Mouse (Mus musculus) intestine, postnatal 0 days (tissue): Measurements from ENCODE around the gene Cfap46. TPM values are rescaled to one million over a fixed set of nuclear protein-coding genes. Genes with fewer than 3 reads are reported as not detected.

ENCODE experiments used
- ATAC-seq: fragments of 200-750 bp; cut with Nextera tagmentation; 2 replicates; pipeline ENCODE4 v1.8.0; 2017; ENCODE audit warnings: mild to moderate bottlenecking, moderate TSS enrichment, moderate library complexity
- H3K27ac ChIP-seq: fragments of 300-500 bp; sonication (generic); 2 replicates; pipeline ENCODE4 v1.5.1; 2014; ENCODE audit warnings: mild to moderate bottlenecking, low read depth, low read length, moderate library complexity
- H3K27me3 ChIP-seq: fragments of 300-500 bp; sonication (generic); replicated peaks from 2 replicates; pipeline ENCODE4 v1.6.1; 2014; ENCODE audit warnings: low read length, mixed read lengths; ENCODE audit not compliant: control insufficient read depth, insufficient read depth
- H3K36me3 ChIP-seq: fragments of 300-500 bp; sonication (generic); 2 replicates; pipeline ENCODE4 v1.6.1; 2014; ENCODE audit warnings: mild to moderate bottlenecking, moderate library complexity; ENCODE audit not compliant: control insufficient read depth, insufficient read depth
- H3K4me1 ChIP-seq: fragments of 300-500 bp; sonication (generic); replicated peaks from 2 replicates; pipeline ENCODE4 v1.6.1; 2014; ENCODE audit warnings: antibody characterized with exemption, low read length, mixed read lengths; ENCODE audit not compliant: control insufficient read depth, insufficient read depth
- H3K4me2 ChIP-seq: fragments of 300-500 bp; sonication (generic); replicated peaks from 2 replicates; pipeline ENCODE4 v1.6.1; 2014; ENCODE audit warnings: low read depth, mild to moderate bottlenecking, moderate library complexity
- H3K4me3 ChIP-seq: fragments of 300-500 bp; sonication (generic); 2 replicates; pipeline ENCODE4 v1.5.1; 2014; ENCODE audit warnings: low read depth, low read length
- H3K9ac ChIP-seq: fragments of 300-500 bp; sonication (generic); 2 replicates; pipeline ENCODE4 v1.6.1; 2014; ENCODE audit warnings: mild to moderate bottlenecking, low read depth, low read length
- H3K9me3 ChIP-seq: fragments of 300-500 bp; sonication (generic); 2 replicates; pipeline ENCODE4 v1.6.1; 2016; ENCODE audit warnings: mixed run types; ENCODE audit not compliant: control insufficient read depth
- CTCF ChIP-seq: sonication (generic); IDR thresholded peaks from 2 replicates; pipeline ENCODE4 v1.5.1; 2016; ENCODE audit warnings: low read depth, mild to moderate bottlenecking, control low read depth, antibody characterized with exemption, moderate library complexity
- WGBS: fragments of 180-500 bp; shearing (Covaris S2); extraction: QIAGEN DNeasy Blood & Tissue Kit; methylation state at CpG from one replicate; pipeline ENCODE4 v1.1.7; 2014; 5-methylcytosine and 5-hydroxymethylcytosine counted together
- polyA plus RNA-seq: library from polyadenylated mRNA; unstranded; fragments of >200 nt; fragmentation: Nextera tagmentation; extraction: Ambion mirVana; gene quantifications from 2 replicates; pipeline ENCODE4 v1.2.1, GENCODE M21; 2015

Gene Cfap46
- polyA plus RNA-seq, 1 experiment from 2014 or later: not detected

DNA sequence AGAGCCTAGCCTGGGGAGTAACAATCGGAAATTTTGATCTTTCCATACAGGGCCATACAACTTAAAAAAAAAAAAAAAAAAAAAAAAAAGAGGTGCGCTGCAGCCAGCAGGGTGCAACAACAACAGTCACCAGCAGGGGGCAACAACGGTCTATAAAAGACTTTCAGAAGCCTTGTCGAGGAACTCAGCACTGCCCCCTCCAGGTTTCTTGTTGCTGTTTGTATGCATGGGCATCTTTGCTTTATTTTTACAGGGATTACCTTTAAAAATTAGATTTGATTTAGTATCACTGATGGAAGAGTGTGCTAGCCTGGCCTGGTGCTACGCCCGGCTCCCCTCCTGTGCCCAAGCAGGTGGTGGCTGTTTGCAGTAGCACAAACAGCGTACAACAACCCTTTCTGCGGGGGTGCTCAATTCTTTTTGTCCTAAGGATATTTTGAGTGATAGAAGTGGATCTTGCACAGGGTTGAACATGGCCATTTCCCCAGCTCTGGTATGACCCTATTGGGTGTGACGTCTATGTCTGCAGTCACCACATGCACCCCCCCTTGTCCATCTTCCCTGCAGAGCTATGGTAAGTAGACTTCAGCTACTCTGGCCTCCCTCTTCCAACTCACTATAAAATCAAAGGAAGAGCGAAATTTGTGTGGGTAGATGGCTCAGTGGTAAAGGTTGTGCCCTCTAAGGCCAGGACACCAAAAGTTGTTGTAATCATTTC lies 35.4 kb downstream of the Cfap46 start:
- no peak for ATAC-seq

DNA sequence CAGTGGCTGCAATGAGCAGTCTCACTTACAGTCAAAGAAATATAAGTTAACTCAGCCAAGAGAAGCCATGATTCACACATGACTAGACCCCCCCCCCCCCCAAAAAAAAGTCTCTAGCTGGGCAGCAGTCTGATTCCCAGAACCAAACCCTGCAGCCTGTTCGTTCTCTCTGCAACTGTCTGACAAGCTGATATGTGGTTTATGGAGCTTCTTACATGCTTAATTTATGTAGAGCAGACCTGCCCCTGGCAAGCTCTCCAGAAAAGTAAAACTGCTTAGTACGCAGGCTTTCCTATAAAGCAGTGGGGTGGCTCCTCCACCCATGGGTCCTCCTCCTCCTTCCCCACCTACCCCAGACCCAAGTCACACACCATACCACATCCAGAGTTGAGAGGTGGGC lies 50.2 kb downstream of the Cfap46 start:
- no peak overlapping the region for H3K4me2 ChIP-seq
- TF ChIP-seq CTCF: no peak
- no peak overlapping the region for H3K27ac ChIP-seq
- H3K4me1 ChIP-seq: no peaks in the 10 kb centered on the region
- no peaks in the 10 kb centered on the region for H3K36me3 ChIP-seq
- no peak for ATAC-seq
- WGBS: 63% methylated on average over 2 of the region's 2 CpGs
- no peak overlapping the region for H3K9ac ChIP-seq
- no peaks in the 10 kb centered on the region for H3K27me3 ChIP-seq
- H3K9me3 ChIP-seq: no peaks in the 10 kb centered on the region
- no peak overlapping the region for H3K4me3 ChIP-seq

More for the DNA sequence above, 35.4 kb downstream of the Cfap46 start:
- H3K4me3 ChIP-seq: no peak overlapping the region
- no peak overlapping the region for H3K9ac ChIP-seq
- WGBS: 41% methylated on average over 10 of the region's 10 CpGs
- peak; percentile 92 for TF ChIP-seq CTCF
- H3K27ac ChIP-seq: no peak overlapping the region
- no peaks in the 10 kb centered on the region for H3K27me3 ChIP-seq
- H3K36me3 ChIP-seq: no peaks in the 10 kb centered on the region
- no peaks in the 10 kb centered on the region for H3K4me1 ChIP-seq
- H3K4me2 ChIP-seq: no peak overlapping the region
- H3K9me3 ChIP-seq: no peaks in the 10 kb centered on the region

DNA sequence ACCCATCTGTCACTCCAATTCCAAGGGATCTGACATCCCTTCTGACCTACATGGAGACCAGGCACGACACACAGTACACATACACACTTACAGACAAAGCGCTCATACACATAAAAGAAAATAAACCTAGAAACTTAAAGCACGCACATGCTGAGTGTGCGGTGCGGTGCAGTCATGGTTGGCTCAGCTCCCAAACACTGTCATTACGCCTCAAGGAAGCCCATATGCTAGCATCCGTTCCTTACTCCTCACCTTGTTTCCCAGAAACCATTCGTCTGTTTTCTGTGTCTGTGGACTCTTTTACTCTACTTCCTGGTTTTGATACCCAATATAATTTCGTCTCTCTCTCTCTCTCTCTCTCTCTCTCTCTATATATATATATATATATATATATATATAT lies 58.5 kb downstream of the Cfap46 start:
- H3K9ac ChIP-seq: no peak overlapping the region
- H3K27ac ChIP-seq: no peak overlapping the region
- H3K4me2 ChIP-seq: no peak overlapping the region
- H3K36me3 ChIP-seq: no peaks in the 10 kb centered on the region
- no peaks in the 10 kb centered on the region for H3K27me3 ChIP-seq
- H3K4me1 ChIP-seq: no peaks in the 10 kb centered on the region
- H3K9me3 ChIP-seq: no peaks in the 10 kb centered on the region
- ATAC-seq: no peak
- 75% methylated on average over 9 of the region's 9 CpGs for WGBS
- TF ChIP-seq CTCF: no peak
- no peak overlapping the region for H3K4me3 ChIP-seq

DNA sequence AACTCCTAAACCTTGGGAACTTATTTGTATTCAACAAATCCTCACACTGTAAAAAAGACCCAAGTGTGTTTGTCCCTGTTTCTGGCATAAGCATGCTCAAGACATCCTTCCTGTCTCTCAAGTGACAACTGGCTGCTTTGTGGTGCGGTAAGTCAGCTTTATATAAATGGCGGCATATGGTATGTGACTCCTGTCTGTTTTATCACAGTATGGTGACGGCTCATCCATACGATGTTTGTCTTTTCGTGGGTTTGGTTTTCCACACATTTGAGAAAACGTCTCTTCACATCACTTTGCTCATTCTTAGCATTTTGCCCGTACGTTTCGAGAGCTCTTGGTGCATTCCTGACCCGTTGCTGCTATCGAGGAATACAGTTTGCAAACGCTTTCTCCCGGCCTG lies 61.0 kb downstream of the Cfap46 start:
- H3K4me1 ChIP-seq: no peaks in the 10 kb centered on the region
- H3K27ac ChIP-seq: no peak overlapping the region
- no peaks in the 10 kb centered on the region for H3K9me3 ChIP-seq
- H3K4me3 ChIP-seq: no peak overlapping the region
- no peak for ATAC-seq
- no peak overlapping the region for H3K9ac ChIP-seq
- no peak for TF ChIP-seq CTCF
- 83% methylated on average over 13 of the region's 13 CpGs for WGBS
- H3K36me3 ChIP-seq: no peaks in the 10 kb centered on the region
- no peaks in the 10 kb centered on the region for H3K27me3 ChIP-seq
- no peak overlapping the region for H3K4me2 ChIP-seq

DNA sequence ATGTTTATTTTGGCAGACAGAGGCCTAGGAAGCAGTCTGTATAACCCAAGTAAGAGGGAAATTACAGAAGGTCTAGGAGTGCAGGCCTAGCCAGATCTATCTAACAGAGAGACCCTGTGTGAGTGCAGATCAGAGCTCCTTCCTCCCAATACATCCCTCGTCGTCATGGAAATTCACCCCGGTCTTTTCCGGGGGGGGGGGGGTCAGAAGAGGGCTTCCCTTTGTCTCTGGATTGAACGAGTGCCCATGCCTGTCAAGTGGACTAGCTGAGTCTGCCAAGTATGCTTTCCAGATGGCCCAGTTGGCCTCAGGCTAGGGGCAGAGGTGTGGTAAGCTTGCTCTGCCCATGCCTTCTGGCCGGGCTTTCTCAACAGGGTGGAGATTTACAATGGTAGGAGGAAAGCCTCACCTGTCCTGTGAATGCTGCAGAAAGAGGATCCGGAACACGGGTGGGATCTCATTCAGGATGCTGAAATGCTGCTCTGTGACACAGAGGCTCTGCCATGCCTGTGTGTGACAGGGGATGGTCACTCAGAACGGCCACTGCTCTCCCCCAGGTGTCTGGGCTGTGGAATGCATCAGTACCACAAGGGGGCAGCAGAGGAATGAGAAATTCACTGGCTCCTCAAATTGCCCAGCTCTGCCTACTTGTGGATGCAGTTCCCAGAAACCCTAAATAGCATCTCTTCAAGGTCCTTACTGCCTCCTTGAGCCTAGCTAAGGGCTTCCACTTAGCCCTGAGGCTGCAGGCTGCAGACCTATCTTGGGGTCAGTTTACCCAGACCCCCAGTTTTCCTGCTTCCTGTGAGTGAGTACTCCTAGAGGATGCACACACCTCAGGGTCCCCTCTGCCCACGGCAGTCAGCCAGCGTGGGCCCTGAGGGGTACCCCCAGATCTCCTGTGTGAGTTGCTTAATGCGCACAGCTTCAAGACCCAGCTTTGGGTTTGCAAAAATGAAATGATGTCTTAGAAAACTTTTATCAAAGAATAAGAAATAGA lies 67.5 kb downstream of the Cfap46 start:
- H3K9ac ChIP-seq: no peak overlapping the region
- TF ChIP-seq CTCF: peak; percentile 86
- no peak overlapping the region for H3K27ac ChIP-seq
- H3K4me1 ChIP-seq: no peaks in the 10 kb centered on the region
- no peaks in the 10 kb centered on the region; the same call in 1 of the 2 replicates for H3K27me3 ChIP-seq
- ATAC-seq: 0 out of 2 replicates have a peak, but pooled peaks have one; percentile 33
- H3K4me3 ChIP-seq: no peak overlapping the region
- no peaks in the 10 kb centered on the region for H3K36me3 ChIP-seq
- 58% methylated on average over 12 of the region's 12 CpGs for WGBS
- no peak overlapping the region for H3K4me2 ChIP-seq
- H3K9me3 ChIP-seq: no peaks in the 10 kb centered on the region

DNA sequence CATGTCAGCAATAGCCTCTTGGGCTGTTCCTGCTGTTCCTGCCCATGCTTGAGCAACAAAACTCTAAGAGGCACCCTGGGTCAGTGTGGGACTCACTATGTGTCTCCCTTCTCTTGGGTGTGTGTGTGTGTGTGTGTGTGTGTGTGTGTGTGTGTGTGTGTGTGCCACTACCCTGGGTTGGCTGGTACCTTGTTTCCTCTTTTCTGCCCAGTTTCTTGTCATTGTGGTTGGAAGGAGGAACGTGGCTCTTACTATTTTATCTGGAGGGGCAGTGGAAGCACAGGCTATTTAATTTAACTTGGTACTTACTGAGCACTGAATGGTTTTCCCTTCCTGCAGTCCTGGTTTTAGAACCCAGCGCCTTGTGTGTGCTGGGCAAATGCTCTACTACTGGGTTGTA lies 73.3 kb downstream of the Cfap46 start:
- whole genome bisulfite sequencing: 74% methylated on average over 2 of the region's 2 CpGs
- Histone ChIP-seq H3K4me3 (no peak overlapping the region), H3K4me1 (no peaks in the 10 kb centered on the region), H3K9ac (no peak overlapping the region), H3K9me3 (no peaks in the 10 kb centered on the region), H3K36me3 (no peaks in the 10 kb centered on the region), H3K27me3 (no peaks in the 10 kb centered on the region), H3K27ac (no peak overlapping the region), H3K4me2 (no peak overlapping the region)
- no peak for TF ChIP-seq CTCF
- no peak for ATAC-seq
